ENCODE assay signal across 8 mouse cellular contexts in genomic region chr3:9500725-9501124, GRCm38 (mm10).
DNase-seq lines count a peak whose midpoint lies in the region; ATAC-seq lines count a peak whose summit lies in the region.

No protein-coding gene starts in this region.

- H3K9me3 ChIP-seq in forebrain, embryonic 13.5 days (replicated peaks) = no peaks in the 10 kb centered on the region
- H3K9me3 ChIP-seq in heart, embryonic 15.5 days (replicated peaks) = no peaks in the 10 kb centered on the region
- H3K9me3 ChIP-seq in liver, embryonic 11.5 days (ENCODE audit: control insufficient read depth, low read length) = no peaks in the 10 kb centered on the region

- peak overlapping the region; percentile 74 for H3K27ac ChIP-seq in forebrain, embryonic 13.5 days
- peak overlapping the region; percentile 93 for H3K27ac ChIP-seq in heart, embryonic 15.5 days
- H3K27ac ChIP-seq in liver, embryonic 11.5 days (ENCODE audit: low read depth, low read length) = no peak overlapping the region

- no peak overlapping the region for H3K4me3 ChIP-seq in forebrain, embryonic 13.5 days
- no peak overlapping the region for H3K4me3 ChIP-seq in heart, embryonic 15.5 days
- H3K4me3 ChIP-seq in liver, embryonic 11.5 days (ENCODE audit: low read depth, low read length) = no peak overlapping the region

- peaks cover 42% of the 10 kb centered on the region for H3K4me1 ChIP-seq in forebrain, embryonic 13.5 days
- H3K4me1 ChIP-seq in heart, embryonic 15.5 days (replicated peaks) = peaks cover 65% of the 10 kb centered on the region
- H3K4me1 ChIP-seq in liver, embryonic 11.5 days (replicated peaks; ENCODE audit: control insufficient read depth, insufficient read depth, low read length) = peaks cover 11% of the 10 kb centered on the region

- DNase-seq in CD4-positive helper T cell, adult 2 months (ENCODE audit: low read depth, low spot score) = peak; percentile 39
- peak; percentile 24 for DNase-seq in c-Kit-positive CD71-positive TER-119-positive erythroid progenitor cells, embryonic 14.5 days (ENCODE audit: low spot score)
- peak; percentile 87 for DNase-seq in kidney, postnatal 10 days
- peak; percentile 62 for DNase-seq in liver, embryonic 11.5 days (ENCODE audit: low spot score)
- DNase-seq in naive thymus-derived CD4-positive, alpha-beta T cell, adult 2 months (ENCODE audit: low read depth) = peak; percentile 55
- DNase-seq in thymus, postnatal 0 days (ENCODE audit: low spot score) = peak; percentile 87

- H3K27me3 ChIP-seq in forebrain, embryonic 13.5 days = peaks cover 5% of the 10 kb centered on the region; the same call in 1 of the 2 replicates
- no peaks in the 10 kb centered on the region for H3K27me3 ChIP-seq in heart, embryonic 15.5 days
- H3K27me3 ChIP-seq in liver, embryonic 11.5 days (replicated peaks; ENCODE audit: control insufficient read depth, insufficient read depth, low read length) = no peaks in the 10 kb centered on the region

- ATAC-seq in forebrain, embryonic 13.5 days = peak; percentile 99
- peak; percentile 98 for ATAC-seq in heart, embryonic 15.5 days (replicated peaks; ENCODE audit: insufficient number of reproducible peaks, insufficient read depth, low FRiP score, low read depth)
- peak; percentile 83 for ATAC-seq in liver, embryonic 11.5 days (replicated peaks; ENCODE audit: low FRiP score)

- peak overlapping the region; percentile 35; the same call in 1 of the 2 replicates for H3K4me2 ChIP-seq in forebrain, embryonic 13.5 days
- H3K4me2 ChIP-seq in heart, embryonic 15.5 days = peak overlapping the region; percentile 15
- H3K4me2 ChIP-seq in liver, embryonic 11.5 days = no peak overlapping the region

- no peak overlapping the region for H3K9ac ChIP-seq in forebrain, embryonic 13.5 days
- H3K9ac ChIP-seq in heart, embryonic 15.5 days = no peak overlapping the region
- H3K9ac ChIP-seq in liver, embryonic 11.5 days (ENCODE audit: low read depth, low read length) = no peak overlapping the region

- 6% methylated on average over 6 of the region's 6 CpGs for WGBS in forebrain, embryonic 13.5 days
- WGBS in heart, embryonic 15.5 days = 4% methylated on average over 6 of the region's 6 CpGs
- WGBS in liver, embryonic 11.5 days = 22% methylated on average over 6 of the region's 6 CpGs

- no peaks in the 10 kb centered on the region for H3K36me3 ChIP-seq in forebrain, embryonic 13.5 days (ENCODE audit: poor library complexity, severe bottlenecking)
- H3K36me3 ChIP-seq in heart, embryonic 15.5 days = no peaks in the 10 kb centered on the region
- H3K36me3 ChIP-seq in liver, embryonic 11.5 days (ENCODE audit: control insufficient read depth, insufficient read depth, low read length) = no peaks in the 10 kb centered on the region

Comparison
In these comparisons a context has a peak if more than half of its experiments do, and no peak if none do; other contexts are left out.
1. DNase-seq: peak in every context shown above with its lines; median percentile 87 in kidney, postnatal 10 days; 87 in thymus, postnatal 0 days; 62 in liver, embryonic 11.5 days; 55 in naive thymus-derived CD4-positive, alpha-beta T cell, adult 2 months; 39 in CD4-positive helper T cell, adult 2 months; 24 in c-Kit-positive CD71-positive TER-119-positive erythroid progenitor cells, embryonic 14.5 days.